Mouse (Mus musculus) thymus, adult 2 months (tissue): ENCODE results near the gene Mcm5.

ENCODE experiments used
- CTCF ChIP-seq: fragments of 200-500 bp; IDR thresholded peaks from 2 replicates; pipeline ENCODE4 v1.5.1; 2012; ENCODE audit warnings: mild to moderate bottlenecking, control low read depth, low read length, moderate library complexity, borderline replicate concordance; ENCODE audit not compliant: control insufficient read depth, poor library complexity, insufficient read depth; ENCODE audit errors: extremely low read depth
- POLR2A ChIP-seq: fragments of 200-500 bp; IDR thresholded peaks from 2 replicates; pipeline ENCODE4 v1.6.1; 2012; ENCODE audit warnings: mild to moderate bottlenecking, low read length, control low read depth, moderate library complexity; ENCODE audit not compliant: control insufficient read depth, poor library complexity, insufficient read depth; ENCODE audit errors: extremely low read depth

- no peak for TF ChIP-seq CTCF
- no peak for TF ChIP-seq POLR2A
Observed at GRCm38 (mm10) chr8:75133399-75133798, 24.0 kb downstream of the Mcm5 start.
